7 mouse cellular contexts compared by ENCODE assay signal in the genomic region with DNA sequence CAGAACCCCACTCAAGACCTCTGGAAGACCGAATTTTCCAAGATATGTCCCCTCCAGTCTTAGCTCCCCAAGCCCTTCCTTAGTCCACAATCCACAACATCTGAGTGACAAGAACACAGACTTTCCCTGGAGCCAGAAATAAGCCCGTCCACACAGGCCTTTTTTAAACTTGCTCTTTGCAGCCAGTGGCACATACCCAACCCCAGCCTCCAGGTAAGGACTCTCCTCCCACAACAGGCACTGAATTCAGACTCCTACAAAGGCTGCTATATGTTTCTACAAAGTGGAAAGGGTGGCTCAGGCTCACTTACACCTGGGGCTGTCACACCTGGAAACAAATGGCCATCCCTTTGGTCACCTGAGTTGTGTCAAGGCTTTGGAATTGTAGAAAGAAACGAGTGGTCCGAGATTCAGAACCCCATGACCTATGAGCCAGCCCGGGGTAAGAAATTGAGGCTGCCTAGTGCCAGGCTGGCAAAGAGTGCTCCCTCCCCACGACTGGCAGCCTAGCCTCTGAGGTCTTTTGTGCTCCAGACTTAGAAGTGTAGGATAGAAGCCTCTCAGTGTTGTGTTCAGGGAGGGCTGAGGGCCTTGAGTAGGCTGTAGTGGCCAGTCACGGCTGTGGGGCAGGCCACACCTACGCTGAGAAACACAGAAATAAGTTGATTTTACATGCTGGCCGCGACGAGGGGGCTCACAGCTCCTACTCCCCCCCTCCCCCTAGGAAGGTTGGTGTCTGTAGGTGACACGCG. TPM values are rescaled to one million over a fixed set of nuclear protein-coding genes. Genes with fewer than 3 reads are reported as not detected.
A peak's percentile ranks its signal among the peaks of the same experiment; 100 is the strongest.
DNase-seq lines count a peak whose midpoint lies in the region; ATAC-seq and TF ChIP-seq lines count a peak whose summit lies in the region.

No protein-coding gene starts in this region.

- peak overlapping the region; percentile 76 for H3K4me2 ChIP-seq in embryonic facial prominence, embryonic 15.5 days (replicated peaks)
- H3K4me2 ChIP-seq in kidney, postnatal 0 days (ENCODE audit: low read length): peak overlapping the region; percentile 92

- H3K27ac ChIP-seq in thymus, adult 2 months (ENCODE audit: control insufficient read depth, insufficient read depth, low read length): peak overlapping the region; percentile 85
- peak overlapping the region; percentile 91 for H3K27ac ChIP-seq in embryonic facial prominence, embryonic 15.5 days (replicated peaks)
- peak overlapping the region; percentile 88 for H3K27ac ChIP-seq in kidney, postnatal 0 days

- no peaks in the 10 kb centered on the region; the same call in 1 of the 2 replicates for H3K36me3 ChIP-seq in thymus, adult 2 months (ENCODE audit: control insufficient read depth, insufficient read depth, low read length)
- H3K36me3 ChIP-seq in embryonic facial prominence, embryonic 15.5 days: peaks cover 23% of the 10 kb centered on the region
- H3K36me3 ChIP-seq in kidney, postnatal 0 days (ENCODE audit: insufficient read depth, low read length): 0 out of 2 replicates have a peak, but pooled peaks cover 1% of the 10 kb centered on the region

- DNase-seq in thymus, adult 2 months: no peak
- no peak for DNase-seq in thymus, postnatal 36 days
- DNase-seq in kidney, postnatal 0 days (ENCODE audit: low spot score): peak; percentile 25
- peak; percentile 44 for DNase-seq in naive thymus-derived CD4-positive, alpha-beta T cell, adult 2 months (ENCODE audit: low read depth)
- DNase-seq in cerebellum, postnatal 25 days: no peak
- DNase-seq in layer of hippocampus, adult 9-10 months (ENCODE audit: low spot score): no peak

- no peaks in the 10 kb centered on the region for H3K27me3 ChIP-seq in thymus, adult 2 months (ENCODE audit: control insufficient read depth, insufficient read depth, low read length)
- no peaks in the 10 kb centered on the region for H3K27me3 ChIP-seq in embryonic facial prominence, embryonic 15.5 days
- H3K27me3 ChIP-seq in kidney, postnatal 0 days (ENCODE audit: insufficient read depth, low read length): no peaks in the 10 kb centered on the region

- WGBS in thymus, adult 2 months: 2% methylated on average over 13 of the region's 13 CpGs
- 11% methylated on average over 13 of the region's 13 CpGs for WGBS in embryonic facial prominence, embryonic 15.5 days
- 13% methylated on average over 13 of the region's 13 CpGs for WGBS in kidney, postnatal 0 days

- peak overlapping the region; percentile 80 for H3K4me3 ChIP-seq in thymus, adult 2 months (ENCODE audit: control insufficient read depth, insufficient read depth, low read length)
- H3K4me3 ChIP-seq in embryonic facial prominence, embryonic 15.5 days (replicated peaks): peak overlapping the region; percentile 87
- peak overlapping the region; percentile 75 for H3K4me3 ChIP-seq in kidney, postnatal 0 days (replicated peaks; ENCODE audit: low read depth, low read length)

- no peaks in the 10 kb centered on the region for H3K9me3 ChIP-seq in embryonic facial prominence, embryonic 15.5 days (replicated peaks)
- H3K9me3 ChIP-seq in kidney, postnatal 0 days (replicated peaks; ENCODE audit: low read length): no peaks in the 10 kb centered on the region

- TF ChIP-seq POLR2A in thymus, adult 2 months (IDR thresholded peaks at IDR 0.05; ENCODE audit: control insufficient read depth, extremely low read depth, insufficient read depth, low read length, poor library complexity): no peak

- peaks cover 57% of the 10 kb centered on the region for H3K4me1 ChIP-seq in thymus, adult 2 months (replicated peaks; ENCODE audit: control insufficient read depth, insufficient read depth, low read length)
- peaks cover 53% of the 10 kb centered on the region for H3K4me1 ChIP-seq in embryonic facial prominence, embryonic 15.5 days
- peaks cover 29% of the 10 kb centered on the region for H3K4me1 ChIP-seq in kidney, postnatal 0 days (replicated peaks; ENCODE audit: insufficient read depth, low read length)

- peak overlapping the region; percentile 81 for H3K9ac ChIP-seq in embryonic facial prominence, embryonic 15.5 days
- H3K9ac ChIP-seq in kidney, postnatal 0 days (ENCODE audit: low read depth, low read length): peak overlapping the region; percentile 76

- ATAC-seq in embryonic facial prominence, embryonic 15.5 days (ENCODE audit: insufficient number of reproducible peaks, low FRiP score, low TSS enrichment, low read depth): no peak
- ATAC-seq in kidney, postnatal 0 days (replicated peaks; ENCODE audit: low FRiP score, low read depth): peak; percentile 16

- no peak for TF ChIP-seq CTCF in thymus, adult 2 months (IDR thresholded peaks at IDR 0.05; ENCODE audit: borderline replicate concordance, control insufficient read depth, extremely low read depth, insufficient read depth, low read length, poor library complexity)
- TF ChIP-seq CTCF in kidney, postnatal 0 days (IDR thresholded peaks at IDR 0.05; ENCODE audit: low read depth): no peak

RNA-seq across cellular contexts. Expression of gene Zdhhc8, which starts 0.8 kb away (rescaled TPM):
- polyA plus RNA-seq in thymus, adult 2 months (2012; rRNA removed): 316 and 374 TPM in 2 replicates
- 24.3 and 24.7 TPM in 2 replicates for polyA plus RNA-seq in embryonic facial prominence, embryonic 15.5 days (2015; fragmentation: Nextera tagmentation; extraction: Ambion mirVana)
- 13.1 and 13.5 TPM in 2 replicates for polyA plus RNA-seq in kidney, postnatal 0 days (2015; fragmentation: Nextera tagmentation; extraction: Ambion mirVana)

RNA-seq across cellular contexts. Expression of gene Trmt2a, which starts 14.4 kb away (rescaled TPM):
- 96.3 and 98.4 TPM in 2 replicates for polyA plus RNA-seq in thymus, adult 2 months (2012; rRNA removed)
- 114 TPM in 2 replicates for polyA plus RNA-seq in embryonic facial prominence, embryonic 15.5 days (2015; fragmentation: Nextera tagmentation; extraction: Ambion mirVana)
- polyA plus RNA-seq in kidney, postnatal 0 days (2015; fragmentation: Nextera tagmentation; extraction: Ambion mirVana): 53.0 and 59.2 TPM in 2 replicates

RNA-seq across cellular contexts. Expression of gene Ranbp1, which starts 14.4 kb away (rescaled TPM):
- polyA plus RNA-seq in thymus, adult 2 months (2012; rRNA removed): 81.8 and 116 TPM in 2 replicates
- polyA plus RNA-seq in embryonic facial prominence, embryonic 15.5 days (2015; fragmentation: Nextera tagmentation; extraction: Ambion mirVana): 450 and 466 TPM in 2 replicates
- 457 and 487 TPM in 2 replicates for polyA plus RNA-seq in kidney, postnatal 0 days (2015; fragmentation: Nextera tagmentation; extraction: Ambion mirVana)

RNA-seq across cellular contexts. Expression of gene Ccdc188, which starts 16.4 kb away (rescaled TPM):
- polyA plus RNA-seq in thymus, adult 2 months (2012; rRNA removed): 0.08 TPM in 2 replicates
- not detected in 2 replicates for polyA plus RNA-seq in embryonic facial prominence, embryonic 15.5 days (2015; fragmentation: Nextera tagmentation; extraction: Ambion mirVana)
- polyA plus RNA-seq in kidney, postnatal 0 days (2015; fragmentation: Nextera tagmentation; extraction: Ambion mirVana): not detected in 2 replicates

RNA-seq across cellular contexts. Expression of gene Gm49776, which starts 24.0 kb away (rescaled TPM):
- not detected in 2 replicates for polyA plus RNA-seq in thymus, adult 2 months (2012; rRNA removed)
- polyA plus RNA-seq in embryonic facial prominence, embryonic 15.5 days (2015; fragmentation: Nextera tagmentation; extraction: Ambion mirVana): 2.5 TPM in 2 replicates
- polyA plus RNA-seq in kidney, postnatal 0 days (2015; fragmentation: Nextera tagmentation; extraction: Ambion mirVana): 0.91 and 3.0 TPM in 2 replicates

Comparison
In these comparisons a context has a peak if more than half of its experiments do, and no peak if none do; other contexts are left out.
1. DNase-seq: peak in kidney, postnatal 0 days (single experiment) and naive thymus-derived CD4-positive, alpha-beta T cell, adult 2 months (single experiment); none in thymus, adult 2 months (single experiment), thymus, postnatal 36 days (0 of 2), cerebellum, postnatal 25 days (0 of 2) and layer of hippocampus, adult 9-10 months (single experiment).
2. RNA of gene Zdhhc8, which starts 0.8 kb away (polyA plus RNA-seq): 316 to 374 TPM in thymus, adult 2 months; 24.3 to 24.7 TPM in embryonic facial prominence, embryonic 15.5 days and 13.1 to 13.5 TPM in kidney, postnatal 0 days; every median in the first group is over 10 times any median in the second.
3. Peak in every context shown above with its lines, with median percentiles within 50 percentile points of each other: H3K27ac ChIP-seq and H3K4me3 ChIP-seq.